Mouse (Mus musculus): ENCODE data around the gene Aknad1. TPM values are rescaled to one million over a fixed set of nuclear protein-coding genes. Genes with fewer than 3 reads are reported as not detected.

Aknad1 gene
- total RNA-seq, 2 experiments from 2014 or later, result not detected

DNA sequence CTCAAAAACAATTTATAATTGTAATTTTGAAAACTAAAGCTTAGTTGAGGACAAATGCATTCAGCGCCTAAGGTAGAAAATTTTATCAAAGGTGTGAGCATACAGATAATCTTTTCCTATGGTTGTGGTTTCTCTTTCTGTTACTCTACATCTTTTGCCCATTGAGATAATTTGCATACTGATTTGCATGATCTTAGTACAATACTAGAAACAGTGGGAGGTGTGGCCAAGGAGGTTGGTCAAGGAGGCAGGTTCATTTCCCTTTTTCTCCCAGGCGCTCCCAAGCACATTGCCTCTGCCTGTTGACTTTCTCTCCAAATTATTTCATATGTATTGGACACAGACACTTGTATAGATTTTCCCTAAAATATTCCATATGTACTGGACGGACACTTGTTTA, 1.7 kb upstream of the Aknad1 start:
- no peak for DNase-seq (ENCODE audit: low spot score in 2 of 2)
- intact Hi-C loops (cut with DNase I), result no loop called here

DNA sequence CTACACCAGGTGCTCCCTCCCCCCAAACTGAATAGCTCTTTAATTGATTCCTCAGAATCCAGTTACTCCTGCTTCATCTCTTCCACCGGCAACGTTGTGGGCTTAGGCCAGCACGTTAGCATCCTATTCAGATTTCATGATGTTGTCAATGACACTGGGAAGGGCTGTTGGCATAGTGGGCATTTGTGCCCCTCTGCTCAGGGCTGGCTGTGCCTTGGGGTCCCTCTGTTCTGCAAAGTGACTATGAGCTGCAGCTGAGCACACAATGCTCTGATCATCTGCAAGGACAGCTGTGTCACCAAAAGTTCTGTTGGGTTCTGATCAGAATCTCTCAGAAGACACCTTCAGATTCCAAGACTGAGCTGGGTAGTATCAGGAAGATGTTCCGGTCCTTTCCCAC, 4.6 kb downstream of the Aknad1 start:
- DNase-seq (ENCODE audit: low spot score in 2 of 2), result no peak
- intact Hi-C loops (cut with DNase I), result no loop called here

DNA sequence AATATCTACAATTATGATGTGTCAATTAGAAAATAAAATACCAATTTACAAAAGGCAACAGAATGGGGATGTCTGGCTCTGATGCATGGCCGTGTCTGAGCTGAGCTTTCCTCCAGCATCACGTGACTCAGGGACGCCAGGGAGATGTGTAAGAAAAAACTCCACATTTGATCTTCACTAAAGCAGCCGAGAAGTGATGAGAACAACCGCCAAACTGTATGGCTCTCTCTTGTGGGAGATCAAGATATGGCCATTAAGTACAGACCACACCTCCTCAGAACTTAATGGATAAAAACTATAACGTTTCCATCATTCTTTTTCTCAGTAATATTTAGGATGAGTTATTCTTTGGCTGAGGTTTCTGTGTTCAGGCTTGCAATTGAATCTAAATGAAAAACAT, 11.6 kb downstream of the Aknad1 start:
- intact Hi-C loops (cut with DNase I), result no loop called here

DNA sequence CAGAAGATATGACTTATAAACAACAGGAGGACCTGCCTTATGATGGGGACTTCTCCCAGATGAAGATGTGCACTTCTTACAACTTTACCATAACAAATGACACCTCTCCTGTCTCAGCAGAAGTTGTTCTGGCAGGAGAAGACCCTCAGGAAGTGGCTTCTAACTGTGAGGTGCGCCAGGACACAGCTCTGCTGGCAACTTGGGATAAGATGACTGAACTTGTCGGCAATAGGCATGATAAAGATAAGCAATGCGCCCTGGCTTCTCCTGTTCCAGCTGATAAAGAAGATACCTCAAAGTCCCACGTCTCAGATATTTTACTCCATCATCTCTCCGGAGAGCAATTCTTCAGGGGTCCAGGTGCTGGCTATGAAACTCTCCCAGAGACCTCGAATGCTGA, 12.2 kb downstream of the Aknad1 start:
- intact Hi-C loops (cut with DNase I), result no loop called here
- no peak for DNase-seq (ENCODE audit: low spot score in 2 of 2)

More for the DNA sequence above, 11.6 kb downstream of the Aknad1 start:
- DNase-seq (ENCODE audit: low spot score in 2 of 2), result no peak

DNA sequence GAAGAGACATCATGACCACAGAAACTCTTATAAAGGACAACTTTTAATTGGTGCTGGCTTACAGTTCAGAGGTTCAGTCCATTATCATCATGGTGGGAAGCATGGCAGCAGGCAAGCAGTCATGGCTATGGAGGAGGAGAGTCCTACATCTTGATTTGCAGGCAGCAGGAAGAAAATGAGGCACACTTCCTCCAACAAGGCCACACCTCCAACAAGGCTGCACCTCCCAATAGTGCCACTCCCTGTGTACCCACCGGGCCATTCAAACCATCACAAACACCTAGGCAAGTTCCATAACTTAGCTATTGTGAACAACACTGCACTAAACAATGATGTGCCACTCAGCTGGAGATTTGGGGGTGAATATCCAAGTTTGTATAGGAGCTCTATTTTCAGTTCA, 15.1 kb downstream of the Aknad1 start:
- intact Hi-C loops (cut with DNase I), result no loop called here
- no peak for DNase-seq (ENCODE audit: low spot score in 2 of 2)

DNA sequence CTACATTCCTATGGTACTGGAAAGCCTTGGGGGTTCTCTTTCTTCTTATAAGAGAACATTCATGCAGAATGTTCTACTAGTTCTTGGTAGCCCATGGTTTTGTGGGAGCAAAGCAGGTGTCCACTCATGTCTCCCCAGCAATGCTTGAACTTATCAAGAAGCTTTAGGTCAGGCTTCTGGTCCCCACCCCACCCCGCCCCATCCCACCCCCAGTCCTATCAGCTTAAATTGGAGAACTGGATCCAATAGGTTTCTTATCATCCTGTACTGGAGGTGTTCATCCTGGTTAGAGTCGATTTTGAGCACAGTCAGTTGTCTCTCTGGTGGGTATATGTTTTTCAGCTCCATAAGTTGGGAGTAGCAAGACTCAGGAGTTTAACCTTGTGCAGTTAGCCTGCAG, 16.1 kb downstream of the Aknad1 start:
- no peak for DNase-seq (ENCODE audit: low spot score in 2 of 2)
- intact Hi-C loops (cut with DNase I), result no loop called here

DNA sequence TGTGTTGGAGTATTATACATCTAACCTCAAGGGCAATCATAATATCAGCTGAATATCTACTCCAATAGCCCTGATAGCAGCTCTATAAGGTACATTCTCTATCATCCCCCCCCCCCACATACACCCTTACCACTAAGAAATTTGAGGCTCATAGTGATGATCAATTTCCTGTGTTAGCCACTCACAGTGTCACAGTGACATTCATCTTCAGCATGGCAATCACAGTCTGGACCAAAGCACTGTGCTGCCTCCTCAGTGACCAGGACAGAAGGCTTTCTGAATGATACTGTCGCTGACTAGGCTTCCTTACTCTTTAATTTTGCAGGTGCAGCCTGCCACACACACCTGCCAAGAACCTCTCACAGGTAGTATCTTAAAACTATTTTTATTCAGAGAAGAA, 16.7 kb downstream of the Aknad1 start:
- intact Hi-C loops (cut with DNase I), result no loop called here
- DNase-seq (ENCODE audit: low spot score in 2 of 2), result no peak

GRCm38 (mm10) chr3:108757570-108757969, 18.1 kb downstream of the Aknad1 start:
- no peak for DNase-seq (ENCODE audit: low spot score in 2 of 2)
- intact Hi-C loops (cut with DNase I), result no loop called here

DNA sequence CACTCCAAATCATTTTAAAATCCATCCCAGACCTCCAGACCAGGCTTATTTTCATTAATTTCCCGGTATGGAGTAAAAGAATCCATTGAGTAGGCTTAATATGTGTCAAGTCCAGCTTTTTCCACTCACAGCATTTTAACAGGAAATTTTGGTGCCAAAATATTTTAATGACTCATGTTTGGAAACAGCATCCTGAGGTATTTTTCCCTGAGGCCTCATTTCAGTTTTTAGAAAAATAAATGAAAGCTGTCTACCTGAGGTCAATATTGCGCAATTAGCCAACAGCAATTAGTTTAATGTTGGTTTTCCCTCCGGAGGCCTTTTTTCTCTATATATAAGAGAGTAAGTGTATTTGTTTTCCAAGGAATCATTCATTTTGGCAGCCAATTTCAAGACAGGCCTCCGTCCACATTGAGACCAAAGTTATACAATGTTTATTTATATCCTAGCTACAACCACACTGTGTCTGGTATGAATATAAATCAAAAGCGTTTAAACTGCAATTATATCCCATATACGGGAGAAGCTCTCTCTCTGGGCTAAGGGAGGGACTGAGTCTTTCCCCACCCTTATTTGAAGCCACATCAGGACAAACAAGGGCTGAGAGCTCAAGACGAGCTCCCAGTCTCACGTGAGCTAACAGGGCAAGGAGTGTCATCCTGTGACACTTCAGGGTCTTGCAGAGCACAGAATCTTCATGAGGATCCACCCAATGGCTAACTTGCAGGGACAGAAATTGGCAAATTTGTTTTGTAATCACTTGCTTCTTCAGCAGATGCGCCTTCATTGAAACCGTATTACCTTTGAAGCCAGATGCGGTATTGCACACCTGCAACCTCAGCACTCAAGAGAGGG, 20.3 kb downstream of the Aknad1 start:
- DNase-seq (ENCODE audit: low spot score in 2 of 2), result peak in 1 of 2 experiments; percentile 42

DNA sequence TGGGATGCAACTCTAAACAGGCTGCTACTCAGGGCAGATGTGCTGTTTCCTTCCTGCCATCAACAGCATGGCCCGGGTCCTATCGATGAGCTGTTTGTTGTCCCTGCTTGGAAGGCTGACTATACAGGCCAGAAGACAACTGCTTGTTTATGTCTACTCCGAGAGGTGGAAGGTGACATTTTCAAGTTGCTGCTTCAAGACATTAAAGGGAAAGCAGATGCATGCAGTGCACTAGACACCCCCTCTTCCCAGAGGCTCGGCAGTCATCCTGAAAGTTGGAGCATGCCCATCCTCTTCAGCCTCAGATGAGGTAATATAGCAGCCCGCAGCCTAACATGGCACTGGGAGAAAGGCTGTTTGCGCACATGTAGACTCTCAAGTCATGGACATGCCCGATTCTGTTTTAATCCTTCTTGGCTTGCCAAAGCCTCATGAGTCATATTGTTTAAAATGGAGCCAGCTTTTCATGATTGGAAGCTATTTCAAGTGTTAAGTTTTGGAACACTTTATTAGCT, 23.2 kb downstream of the Aknad1 start:
- DNase-seq (ENCODE audit: low spot score in 2 of 2), result peak; percentile 39 to 88
- intact Hi-C loops (cut with DNase I), result no loop called here

More for the DNA sequence above, 20.3 kb downstream of the Aknad1 start:
- intact Hi-C loops (cut with DNase I), result no loop called here

GRCm38 (mm10) chr3:108763691-108764090, 24.2 kb downstream of the Aknad1 start:
- intact Hi-C loops (cut with DNase I), result no loop called here
- no peak for DNase-seq (ENCODE audit: low spot score in 2 of 2)

DNA sequence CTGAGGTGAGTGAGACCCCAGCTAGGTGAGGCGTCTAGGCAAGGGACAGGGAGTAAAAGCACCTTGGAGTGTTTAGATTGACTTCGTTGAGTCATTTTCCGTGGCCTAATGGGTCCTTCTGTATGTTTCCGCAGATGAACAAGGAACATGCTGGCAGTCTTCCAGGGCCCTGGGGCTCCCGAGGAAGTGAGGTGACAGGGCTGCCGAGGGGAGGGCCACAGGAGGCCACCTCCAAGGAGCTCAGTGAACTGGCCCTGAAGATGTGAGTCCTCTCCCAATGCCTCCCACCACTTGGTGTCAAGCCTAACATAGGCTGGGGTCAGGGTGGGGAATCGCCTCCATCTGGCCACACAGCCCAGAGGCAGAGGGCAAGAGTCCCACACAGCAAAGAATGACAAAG, 25.5 kb downstream of the Aknad1 start:
- intact Hi-C loops (cut with DNase I), result no loop called here
- no peak for DNase-seq (ENCODE audit: low spot score in 2 of 2)

DNA sequence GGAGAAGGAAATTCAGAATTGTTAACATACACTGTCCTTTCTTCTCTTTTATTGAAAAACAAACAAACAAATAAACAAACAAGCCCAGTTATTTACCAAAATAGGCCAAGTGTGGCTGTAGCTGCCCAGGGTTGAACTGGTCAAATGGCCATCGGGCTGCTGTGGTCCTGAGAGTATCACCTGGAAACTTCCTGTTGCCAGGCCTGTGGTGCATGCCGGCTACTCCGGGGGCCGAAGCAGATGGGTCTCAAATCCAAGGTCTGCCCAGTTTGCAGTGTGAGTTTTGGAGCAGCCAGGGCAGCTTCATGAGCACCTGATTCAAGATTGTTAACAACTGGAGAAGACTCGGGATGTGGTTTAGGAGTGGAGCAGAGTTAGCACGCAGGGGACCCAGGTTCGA, 26.0 kb downstream of the Aknad1 start:
- no peak for DNase-seq (ENCODE audit: low spot score in 2 of 2)
- intact Hi-C loops (cut with DNase I), result no loop called here

DNA sequence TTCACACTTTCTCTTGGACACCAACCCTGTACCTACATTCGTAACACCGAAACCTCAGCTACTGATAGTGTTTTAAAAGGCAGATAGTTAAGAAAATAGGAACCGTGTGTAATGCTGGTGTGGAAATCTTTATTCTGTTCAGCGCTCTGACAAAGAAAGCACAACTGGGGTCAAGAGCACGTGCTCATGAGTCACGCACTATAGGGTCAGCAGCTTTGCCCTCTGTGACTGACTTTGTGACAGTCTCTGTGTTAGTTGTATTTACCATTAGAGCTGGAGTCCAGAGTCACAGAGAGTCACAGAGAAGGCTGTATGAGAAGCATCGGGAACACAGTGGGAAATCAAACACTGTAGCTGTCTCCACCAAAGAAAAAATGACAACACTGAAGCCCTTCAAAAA, 27.5 kb downstream of the Aknad1 start:
- DNase-seq (ENCODE audit: low spot score in 2 of 2), result no peak
- intact Hi-C loops (cut with DNase I), result no loop called here

DNA sequence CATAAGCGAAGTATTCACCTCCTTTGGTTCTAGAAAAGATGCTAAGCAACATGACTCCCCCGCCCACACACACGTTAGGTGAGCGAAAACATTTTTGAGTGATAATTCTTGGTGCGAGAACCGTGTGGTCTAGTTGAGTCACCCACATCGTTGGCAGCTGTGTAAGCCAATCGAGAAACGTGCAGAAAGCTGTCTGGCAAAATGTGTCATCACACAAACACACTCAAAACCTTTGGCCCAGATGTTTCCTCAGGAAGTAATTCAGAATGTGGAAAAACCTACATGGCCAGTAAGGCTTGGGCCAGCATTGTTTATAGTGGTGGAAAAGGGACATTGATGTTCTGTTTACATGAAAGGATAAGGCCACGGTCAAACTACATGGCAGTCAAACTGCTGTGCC, 28.0 kb downstream of the Aknad1 start:
- intact Hi-C loops (cut with DNase I), result no loop called here
- DNase-seq (ENCODE audit: low spot score in 2 of 2), result no peak

DNA sequence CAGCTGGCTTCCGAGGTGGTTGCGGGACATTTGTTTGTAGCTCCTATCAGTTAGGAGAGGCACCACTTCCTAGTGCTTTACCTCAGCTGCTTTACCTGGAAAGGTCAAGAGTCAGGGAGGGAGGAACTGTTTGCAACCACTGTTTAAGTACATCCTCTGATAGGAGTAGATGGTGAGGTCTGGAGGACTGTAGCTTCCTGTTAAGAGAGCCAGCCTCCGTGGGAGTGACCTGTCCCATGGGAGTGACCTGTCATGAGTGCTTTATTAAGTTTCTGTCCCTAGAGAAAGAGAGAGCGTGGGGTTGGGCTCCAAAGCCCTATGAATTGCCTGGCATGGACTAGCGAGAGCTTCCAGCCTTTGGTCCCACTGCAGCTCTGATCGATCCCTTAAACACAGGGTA, 30.1 kb downstream of the Aknad1 start:
- no peak for DNase-seq (ENCODE audit: low spot score in 2 of 2)
- intact Hi-C loops (cut with DNase I), result no loop called here

- intact Hi-C loops (cut with DNase I), result loop anchor here (1.0 to 5.0 kb wide), 3 partner anchors 48 to 119 kb away; partner anchors contain the start of genes Clcc1 and Gpsm2
- peak; percentile 75 to 86 for DNase-seq (ENCODE audit: low spot score in 2 of 2)
Measured at GRCm38 (mm10) chr3:108770725-108771368, 31.4 kb downstream of the Aknad1 start.

GRCm38 (mm10) chr3:108772211-108772610, 32.8 kb downstream of the Aknad1 start:
- intact Hi-C loops (cut with DNase I), result loop anchor here (5.0 kb wide), 1 partner anchor 120 kb away; the partner anchor contains the start of gene Clcc1
- peak; percentile 56 to 88 for DNase-seq (ENCODE audit: low spot score in 2 of 2)

GRCm38 (mm10) chr3:108772811-108773210, 33.4 kb downstream of the Aknad1 start:
- DNase-seq (ENCODE audit: low spot score in 2 of 2), result no peak
- intact Hi-C loops (cut with DNase I), result loop anchor here (5.0 kb wide), 1 partner anchor 121 kb away; the partner anchor contains the start of gene Clcc1

GRCm38 (mm10) chr3:108778761-108779540, 39.5 kb downstream of the Aknad1 start:
- intact Hi-C loops (cut with DNase I), result no loop called here
- no peak for DNase-seq (ENCODE audit: low spot score in 2 of 2)
